Mouse (Mus musculus): Measurements from ENCODE around the gene Ntan1.

GRCm38 (mm10) chr16:13801231-13801630 is 17.4 kb upstream of the Ntan1 start:
- no peak for TF ChIP-seq CTCF (conservative IDR thresholded peaks at IDR 0.05; ENCODE audit: insufficient read depth, insufficient read length, low read depth, low read length)
- TF ChIP-seq POLR2A (IDR thresholded peaks at IDR 0.05; ENCODE audit: low read depth, low read length): no peak

Measured in kidney, adult 2 months (tissue).